Mouse (Mus musculus) lung, postnatal 0 days (tissue): Measurements from ENCODE around the gene Mrps35. TPM values are rescaled to one million over a fixed set of nuclear protein-coding genes. Genes with fewer than 3 reads are reported as not detected.

Source experiments
- ATAC-seq: fragments of 200-750 bp; cut with Nextera tagmentation; 2 replicates; pipeline ENCODE4 v1.8.0; 2017; ENCODE audit warnings: moderate library complexity
- DNase-seq: peaks from one replicate; pipeline ENCODE4 v3.0.0-alpha.2; 2016; ENCODE audit warnings: low spot score
- H3K27ac ChIP-seq: fragments of 300-500 bp; sonication (generic); 2 replicates; pipeline ENCODE4 v1.5.1; 2014; ENCODE audit warnings: antibody characterized with exemption, mild to moderate bottlenecking, low read length, mixed read lengths
- H3K27me3 ChIP-seq: fragments of 300-500 bp; sonication (generic); replicated peaks from 2 replicates; pipeline ENCODE4 v1.6.1; 2014; ENCODE audit warnings: low read length, mixed read lengths; ENCODE audit not compliant: insufficient read depth
- H3K36me3 ChIP-seq: fragments of 300-500 bp; sonication (generic); 2 replicates; pipeline ENCODE4 v1.6.1; 2014; ENCODE audit warnings: low read length, mixed read lengths; ENCODE audit not compliant: insufficient read depth
- H3K4me1 ChIP-seq: fragments of 300-500 bp; sonication (generic); 2 replicates; pipeline ENCODE4 v1.6.1; 2014; ENCODE audit warnings: antibody characterized with exemption, low read depth, low read length, mixed read lengths; ENCODE audit not compliant: insufficient read depth
- H3K4me2 ChIP-seq: fragments of 300-500 bp; sonication (generic); replicated peaks from 2 replicates; pipeline ENCODE4 v1.6.1; 2014; ENCODE audit warnings: low read depth, mild to moderate bottlenecking, low read length, moderate library complexity, mixed read lengths
- H3K4me3 ChIP-seq: fragments of 300-500 bp; sonication (generic); 2 replicates; pipeline ENCODE4 v1.5.1; 2014; ENCODE audit warnings: low read depth, low read length
- H3K9ac ChIP-seq: fragments of 300-500 bp; sonication (generic); replicated peaks from 2 replicates; pipeline ENCODE4 v1.6.1; 2014; ENCODE audit warnings: low read depth, mild to moderate bottlenecking
- H3K9me3 ChIP-seq: fragments of 300-500 bp; sonication (generic); 2 replicates; pipeline ENCODE4 v1.6.1; 2016; ENCODE audit warnings: low read length, mixed read lengths
- CTCF ChIP-seq: IDR thresholded peaks from 2 replicates; pipeline ENCODE4 v1.5.1; 2016; ENCODE audit warnings: antibody characterized with exemption, mild to moderate bottlenecking
- EP300 ChIP-seq: IDR thresholded peaks from 2 replicates; pipeline ENCODE4 v1.6.1; 2016; ENCODE audit warnings: antibody characterized with exemption, mild to moderate bottlenecking, control low read depth
- WGBS: fragments of 180-500 bp; shearing (Covaris S2); extraction: QIAGEN DNeasy Blood & Tissue Kit; methylation state at CpG from one replicate; pipeline ENCODE4 v1.1.7; 2014; 5-methylcytosine and 5-hydroxymethylcytosine counted together
- polyA plus RNA-seq: library from polyadenylated mRNA; unstranded; fragments of >200 nt; fragmentation: Nextera tagmentation; extraction: Ambion mirVana; gene quantifications from 2 replicates; pipeline ENCODE4 v1.2.1, GENCODE M21; 2015

Gene Mrps35
- polyA plus RNA-seq, 1 experiment from 2014 or later = 64.7 TPM

GRCm38 (mm10) chr6:147023133-147023395 is 19.5 kb upstream of the Mrps35 start:
- Histone ChIP-seq H3K4me3 (no peak overlapping the region), H3K9ac (no peak overlapping the region), H3K36me3 (peaks cover 39% of the 10 kb centered on the region), H3K4me1 (no peaks in the 10 kb centered on the region), H3K27me3 (no peaks in the 10 kb centered on the region), H3K4me2 (no peak overlapping the region), H3K27ac (no peak overlapping the region), H3K9me3 (no peaks in the 10 kb centered on the region)
- ATAC-seq (no peak), DNase-seq (no peak)
- TF ChIP-seq CTCF (no peak), EP300 (no peak)
- WGBS = 87% methylated on average over 2 of the region's 2 CpGs

GRCm38 (mm10) chr6:147023568-147023967 is 19.0 kb upstream of the Mrps35 start:
- no peaks in the 10 kb centered on the region for H3K27me3 ChIP-seq
- H3K9me3 ChIP-seq = no peaks in the 10 kb centered on the region
- no peak overlapping the region for H3K4me2 ChIP-seq
- H3K4me3 ChIP-seq = no peak overlapping the region
- no peak overlapping the region for H3K9ac ChIP-seq
- ATAC-seq (no peak), DNase-seq (no peak)
- H3K4me1 ChIP-seq = no peaks in the 10 kb centered on the region
- TF ChIP-seq EP300 (no peak), CTCF (no peak)
- H3K27ac ChIP-seq = no peak overlapping the region
- H3K36me3 ChIP-seq = peaks cover 44% of the 10 kb centered on the region

- H3K27ac ChIP-seq = no peak overlapping the region
- no peak for TF ChIP-seq EP300
- no peak for TF ChIP-seq CTCF
- no peak overlapping the region for H3K4me3 ChIP-seq
- no peak for ATAC-seq
- DNase-seq = no peak
- H3K4me1 ChIP-seq = no peaks in the 10 kb centered on the region
- no peaks in the 10 kb centered on the region for H3K27me3 ChIP-seq
- WGBS = 57% methylated on average over 3 of the region's 3 CpGs
- H3K9ac ChIP-seq = no peak overlapping the region
- H3K36me3 ChIP-seq = peaks cover 51% of the 10 kb centered on the region
- H3K9me3 ChIP-seq = no peaks in the 10 kb centered on the region
- H3K4me2 ChIP-seq = no peak overlapping the region
Observed at GRCm38 (mm10) chr6:147024761-147025160, 17.8 kb upstream of the Mrps35 start.

GRCm38 (mm10) chr6:147028396-147028795 is 14.2 kb upstream of the Mrps35 start:
- TF ChIP-seq EP300 = no peak
- no peak for TF ChIP-seq CTCF
- ATAC-seq (no peak), DNase-seq (no peak)
- Histone ChIP-seq H3K9ac (no peak overlapping the region), H3K4me3 (no peak overlapping the region), H3K27ac (no peak overlapping the region), H3K36me3 (peaks cover 51% of the 10 kb centered on the region), H3K4me2 (no peak overlapping the region), H3K27me3 (no peaks in the 10 kb centered on the region), H3K9me3 (no peaks in the 10 kb centered on the region), H3K4me1 (no peaks in the 10 kb centered on the region)
- WGBS = 87% methylated on average over 2 of the region's 2 CpGs

- no peak overlapping the region for H3K4me2 ChIP-seq
- no peak overlapping the region for H3K27ac ChIP-seq
- DNase-seq = no peak
- no peaks in the 10 kb centered on the region for H3K4me1 ChIP-seq
- H3K4me3 ChIP-seq = no peak overlapping the region
- 93% methylated on average over 9 of the region's 9 CpGs for WGBS
- peaks cover 51% of the 10 kb centered on the region for H3K36me3 ChIP-seq
- no peaks in the 10 kb centered on the region for H3K9me3 ChIP-seq
- H3K9ac ChIP-seq = no peak overlapping the region
- ATAC-seq = no peak
- H3K27me3 ChIP-seq = no peaks in the 10 kb centered on the region
- TF ChIP-seq EP300 (no peak), CTCF (no peak)
Observed at GRCm38 (mm10) chr6:147029591-147029990, 13.0 kb upstream of the Mrps35 start.

GRCm38 (mm10) chr6:147030096-147030885 is 12.3 kb upstream of the Mrps35 start:
- no peak for DNase-seq
- no peak overlapping the region for H3K9ac ChIP-seq
- WGBS = 91% methylated on average over 15 of the region's 15 CpGs
- H3K27me3 ChIP-seq = no peaks in the 10 kb centered on the region
- no peak for TF ChIP-seq EP300
- no peak for TF ChIP-seq CTCF
- H3K4me3 ChIP-seq = no peak overlapping the region
- peaks cover 51% of the 10 kb centered on the region for H3K36me3 ChIP-seq
- no peak overlapping the region for H3K4me2 ChIP-seq
- H3K4me1 ChIP-seq = no peaks in the 10 kb centered on the region
- no peaks in the 10 kb centered on the region for H3K9me3 ChIP-seq
- H3K27ac ChIP-seq = no peak overlapping the region
- no peak for ATAC-seq
